ENCODE assay signal across 8 mouse cellular contexts in the genomic region with DNA sequence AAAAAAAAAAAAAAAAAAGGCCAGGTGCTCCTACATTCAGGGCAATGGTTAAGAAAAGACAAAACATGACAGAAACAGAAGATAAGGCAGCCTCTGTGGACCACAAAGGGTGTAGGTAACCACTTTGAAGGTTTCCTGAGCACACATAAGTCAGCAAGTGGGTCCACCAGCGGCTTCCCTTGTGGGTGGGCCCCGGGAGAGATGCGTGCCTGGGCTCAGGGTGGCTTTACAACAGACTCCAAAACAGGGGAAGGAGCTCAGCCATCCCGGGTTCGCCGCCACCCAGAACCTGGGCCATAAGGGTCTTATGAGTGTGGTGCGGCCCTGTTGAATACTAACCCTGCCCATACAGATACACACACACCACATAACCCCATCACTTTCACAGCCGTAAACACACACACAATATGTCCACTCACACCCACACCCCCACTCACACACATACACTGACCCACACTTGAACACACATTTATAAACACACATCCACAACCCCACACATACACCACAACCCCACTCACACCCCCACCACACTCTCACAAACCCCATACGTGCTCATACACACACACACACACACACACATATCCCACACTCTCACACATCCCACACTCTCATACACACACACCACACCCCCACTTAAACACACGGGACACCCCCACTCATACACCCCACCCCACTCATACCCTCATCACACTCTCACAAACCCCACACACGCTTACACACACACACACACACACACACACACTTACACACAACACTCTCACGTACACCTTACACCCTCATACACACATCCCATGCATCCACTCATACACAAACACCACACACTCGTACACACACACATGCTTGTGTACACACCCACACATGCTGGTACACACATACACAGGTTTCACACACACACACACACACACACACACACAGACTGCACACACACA. TPM values are rescaled to one million over a fixed set of nuclear protein-coding genes. Genes with fewer than 3 reads are reported as not detected.
DNase-seq lines count a peak whose midpoint lies in the region; ATAC-seq and TF ChIP-seq lines count a peak whose summit lies in the region.

No protein-coding gene starts in this region.

- peaks cover 18% of the 10 kb centered on the region for H3K4me1 ChIP-seq in bone marrow macrophage, adult 2 months (ENCODE audit: control insufficient read depth, insufficient read depth, low read length)
- peaks cover 15% of the 10 kb centered on the region for H3K4me1 ChIP-seq in hindbrain, embryonic 16.5 days (ENCODE audit: control insufficient read depth, insufficient read depth, low read depth, low read length)
- peaks cover 16% of the 10 kb centered on the region for H3K4me1 ChIP-seq in midbrain, embryonic 16.5 days (ENCODE audit: control insufficient read depth, insufficient read depth, low read length)

- no peaks in the 10 kb centered on the region for H3K9me3 ChIP-seq in hindbrain, embryonic 16.5 days (ENCODE audit: control insufficient read depth, low read length)
- H3K9me3 ChIP-seq in midbrain, embryonic 16.5 days (replicated peaks; ENCODE audit: control insufficient read depth, low read length, poor library complexity, severe bottlenecking), result no peaks in the 10 kb centered on the region

- H3K9ac ChIP-seq in hindbrain, embryonic 16.5 days (ENCODE audit: low read depth, low read length), result no peak overlapping the region; the same call in 1 of the 2 replicates
- H3K9ac ChIP-seq in midbrain, embryonic 16.5 days (ENCODE audit: low read depth, low read length), result peak overlapping the region; percentile 78; the same call in 1 of the 2 replicates

- H3K27me3 ChIP-seq in hindbrain, embryonic 16.5 days (replicated peaks; ENCODE audit: control insufficient read depth, insufficient read depth, low read length), result no peaks in the 10 kb centered on the region
- H3K27me3 ChIP-seq in midbrain, embryonic 16.5 days (ENCODE audit: control insufficient read depth, insufficient read depth, low read depth, low read length), result no peaks in the 10 kb centered on the region

- peak overlapping the region; percentile 42 for H3K4me2 ChIP-seq in hindbrain, embryonic 16.5 days (ENCODE audit: low read length)
- peak overlapping the region; percentile 44 for H3K4me2 ChIP-seq in midbrain, embryonic 16.5 days (ENCODE audit: low read length)

- H3K36me3 ChIP-seq in hindbrain, embryonic 16.5 days (ENCODE audit: control insufficient read depth, insufficient read depth, low read length), result no peaks in the 10 kb centered on the region
- H3K36me3 ChIP-seq in midbrain, embryonic 16.5 days (ENCODE audit: control insufficient read depth, insufficient read depth, low read length), result no peaks in the 10 kb centered on the region

- no peak overlapping the region for H3K27ac ChIP-seq in bone marrow macrophage, adult 2 months (ENCODE audit: insufficient read depth, low read depth, low read length)
- no peak overlapping the region for H3K27ac ChIP-seq in hindbrain, embryonic 16.5 days (ENCODE audit: low read depth, low read length)
- no peak overlapping the region for H3K27ac ChIP-seq in midbrain, embryonic 16.5 days (ENCODE audit: low read length)

- H3K4me3 ChIP-seq in bone marrow macrophage, adult 2 months (ENCODE audit: insufficient read depth, low read length), result peak overlapping the region; percentile 49
- H3K4me3 ChIP-seq in hindbrain, embryonic 16.5 days (ENCODE audit: low read length), result peak overlapping the region; percentile 99; the same call in 1 of the 2 replicates
- peak overlapping the region; percentile 70; the same call in 1 of the 2 replicates for H3K4me3 ChIP-seq in midbrain, embryonic 16.5 days (ENCODE audit: low read depth, low read length)

- WGBS in hindbrain, embryonic 16.5 days, result 83% methylated on average over 13 of the region's 13 CpGs
- WGBS in midbrain, embryonic 16.5 days, result 80% methylated on average over 13 of the region's 13 CpGs

- DNase-seq in frontal cortex, adult 2 months (ENCODE audit: extremely low spot score in 1 of 2, low spot score in 1 of 2), result no peak
- DNase-seq in spleen, postnatal 14 days (ENCODE audit: low spot score in 2 of 2), result no peak
- DNase-seq in cerebellum, postnatal 25 days, result no peak
- no peak for DNase-seq in B cell, adult 2 months

- TF ChIP-seq CTCF in bone marrow macrophage, adult 2 months (IDR thresholded peaks at IDR 0.05; ENCODE audit: low read depth, low read length), result no peak

- TF ChIP-seq POLR2A in bone marrow macrophage, adult 2 months (IDR thresholded peaks at IDR 0.05; ENCODE audit: borderline replicate concordance, low read depth, low read length), result no peak

- 0 out of 2 replicates have a peak, but pooled peaks have one; percentile 7 for ATAC-seq in frontal cortex, adult (ENCODE audit: low TSS enrichment)
- peak; percentile 67 for ATAC-seq in hindbrain, embryonic 16.5 days
- ATAC-seq in midbrain, embryonic 16.5 days, result peak; percentile 78

RNA-seq across cellular contexts. Expression of a gene that starts 0.7 kb away (rescaled TPM):
- 62.5 and 64.2 TPM in 2 replicates for polyA plus RNA-seq in frontal cortex, adult 2 months (2012; rRNA removed)
- polyA plus RNA-seq in bone marrow macrophage, adult 2 months (2012; ENCODE audit: insufficient read depth, insufficient read length, missing spikeins), result 42.0 and 43.3 TPM in 2 replicates
- polyA plus RNA-seq in hindbrain, embryonic 16.5 days (2015; fragmentation: Nextera tagmentation; extraction: Ambion mirVana), result 78.4 and 86.9 TPM in 2 replicates
- 81.3 and 81.6 TPM in 2 replicates for polyA plus RNA-seq in midbrain, embryonic 16.5 days (2015; fragmentation: Nextera tagmentation; extraction: Ambion mirVana)

RNA-seq across cellular contexts. Expression of a gene that starts 56.0 kb away (rescaled TPM):
- 29.8 and 39.4 TPM in 2 replicates for polyA plus RNA-seq in frontal cortex, adult 2 months (2012; rRNA removed)
- polyA plus RNA-seq in bone marrow macrophage, adult 2 months (2012; ENCODE audit: insufficient read depth, insufficient read length, missing spikeins), result 29.8 and 33.7 TPM in 2 replicates
- polyA plus RNA-seq in hindbrain, embryonic 16.5 days (2015; fragmentation: Nextera tagmentation; extraction: Ambion mirVana), result 35.4 and 35.7 TPM in 2 replicates
- 30.9 and 33.9 TPM in 2 replicates for polyA plus RNA-seq in midbrain, embryonic 16.5 days (2015; fragmentation: Nextera tagmentation; extraction: Ambion mirVana)

Comparison
In these comparisons a context has a peak if more than half of its experiments do, and no peak if none do; other contexts are left out.
1. ATAC-seq: peak in every context shown above with its lines; median percentile 78 in midbrain, embryonic 16.5 days; 67 in hindbrain, embryonic 16.5 days; 7 in frontal cortex, adult.
2. H3K4me3 ChIP-seq: peak in every context shown above with its lines; median percentile 99 in hindbrain, embryonic 16.5 days; 70 in midbrain, embryonic 16.5 days; 49 in bone marrow macrophage, adult 2 months.